Mouse (Mus musculus) right cerebral cortex, adult 2 months (tissue): ENCODE measurements at regions not wholly inside any gene's neighbourhood (a gene's known extent, or its start where the extent isn't known, plus 50 kb on each side); places are given as distances from the start of the nearest gene placed in this dataset.
A peak's percentile ranks its signal among the peaks of the same experiment; 100 is the strongest.

Experiments
- DNase-seq, 2 experiments: peaks; one replicate each; pipeline ENCODE4 v3.0.0; 2021 to 2022; ENCODE audit warnings: low spot score in 2 of 2

DNA sequence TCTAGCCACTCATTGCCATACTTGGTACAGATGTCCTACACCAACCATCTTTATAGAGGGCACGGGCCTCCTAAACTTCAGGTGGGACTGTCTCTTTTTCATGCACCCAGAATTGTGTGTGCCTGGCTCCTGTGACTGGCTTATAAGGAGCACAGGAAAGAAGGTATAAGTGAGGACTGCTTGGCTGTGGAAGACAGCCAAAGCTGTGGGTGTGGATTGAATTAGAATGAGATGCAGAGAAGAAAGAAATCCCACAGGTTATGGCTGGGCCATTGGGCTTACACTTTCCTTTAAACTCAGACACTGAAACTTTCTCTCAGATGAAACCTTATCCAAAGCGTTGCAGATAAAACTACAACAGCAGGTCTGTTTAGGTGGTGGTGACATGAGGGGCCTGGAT is 239.5 kb upstream of the Fam160b2 start:
- DNase-seq: peak; percentile 20 to 53

DNA sequence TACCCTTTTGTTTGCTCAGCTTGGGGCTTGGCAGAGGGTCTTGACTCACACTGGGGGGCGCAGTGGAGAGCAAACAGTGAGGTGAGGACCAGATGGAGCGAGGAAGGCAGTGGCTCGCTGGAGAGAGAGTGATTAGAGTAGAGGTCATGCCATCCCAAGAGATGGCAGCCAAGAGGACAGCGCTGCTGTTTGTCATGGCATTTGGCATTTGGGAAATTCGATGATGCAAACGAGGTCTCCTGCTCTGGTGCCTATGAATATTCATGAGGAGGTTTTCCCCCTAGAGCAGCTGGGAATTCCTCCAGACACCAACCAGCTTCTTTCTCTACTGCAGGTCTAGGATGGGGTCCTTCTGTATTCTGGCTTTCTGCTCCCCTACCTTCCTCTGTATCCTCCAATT is 237.9 kb upstream of the Fam160b2 start:
- no peak for DNase-seq

DNA sequence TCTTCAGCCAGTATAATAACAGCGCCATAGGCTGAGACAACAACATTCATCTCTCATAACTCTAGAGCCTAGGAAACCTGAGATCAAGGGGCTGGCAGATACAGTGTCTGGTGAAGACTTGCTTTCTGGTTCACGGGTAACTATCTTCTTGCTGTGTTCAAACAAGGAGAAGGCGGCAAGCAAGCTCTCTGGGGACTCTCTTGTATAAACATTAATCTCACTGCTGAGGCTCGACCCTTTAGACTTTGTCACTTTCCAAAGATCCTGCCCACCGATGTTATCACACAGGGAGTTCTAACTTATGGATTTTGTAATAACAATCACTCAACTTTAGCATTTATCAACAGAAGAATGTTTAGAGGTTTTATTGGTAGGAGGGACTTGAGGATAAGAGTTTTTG is 233.6 kb upstream of the Fam160b2 start:
- no peak for DNase-seq

DNA sequence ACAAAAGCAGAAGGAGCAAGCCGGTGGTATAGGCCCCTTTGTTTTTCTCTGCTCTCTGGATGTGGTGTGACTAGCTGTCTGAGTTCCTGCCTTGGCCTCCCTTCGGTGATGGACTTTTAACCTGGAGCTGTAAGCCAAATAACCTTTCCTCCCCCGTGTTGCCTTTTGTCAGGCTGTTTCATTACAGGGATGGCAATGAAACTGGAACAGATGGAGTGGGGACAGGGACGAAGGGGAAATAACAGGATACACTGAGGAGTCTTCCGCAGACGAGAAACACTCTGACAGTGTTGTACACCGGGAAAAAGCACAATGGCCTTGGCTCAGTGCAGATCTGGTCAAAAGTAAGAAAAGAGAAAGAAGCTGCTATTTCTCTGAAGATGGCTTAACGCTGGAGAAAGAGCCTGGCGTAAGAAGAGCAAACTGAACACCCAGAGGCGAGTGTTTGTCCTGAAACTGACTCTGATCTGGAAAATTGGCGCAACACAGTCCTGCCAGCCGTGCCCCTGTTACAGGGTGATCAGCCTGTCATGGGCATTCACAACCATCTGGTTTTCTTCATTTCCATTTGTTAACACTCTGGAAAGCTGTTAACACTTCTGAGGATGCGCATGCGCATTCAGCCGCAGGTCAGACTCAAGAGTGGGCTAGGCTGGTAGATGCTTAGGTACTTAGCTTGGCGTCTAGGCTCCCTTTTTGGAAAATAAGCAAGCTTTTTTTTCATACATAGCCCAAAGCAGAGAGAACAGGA is 233.0 kb upstream of the Fam160b2 start:
- DNase-seq: no peak

DNA sequence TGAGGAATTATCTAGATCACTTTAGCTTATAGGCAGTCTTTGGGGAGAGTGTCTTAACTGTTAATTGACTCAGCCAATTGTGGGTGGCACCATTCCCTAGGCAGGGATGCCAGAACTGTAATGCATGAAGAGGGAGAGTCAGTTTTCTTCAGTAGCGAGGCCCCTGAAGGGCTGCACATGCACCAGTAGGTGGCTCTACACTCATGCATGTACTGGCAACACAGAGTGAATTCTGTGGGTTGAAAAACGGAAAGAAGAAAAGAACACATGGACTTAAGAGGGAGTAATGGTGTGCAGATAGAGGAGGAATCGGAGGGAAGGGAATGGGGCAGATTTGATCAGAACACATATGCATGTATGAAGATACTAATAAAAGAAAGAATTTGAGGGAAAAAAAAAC is 232.4 kb upstream of the Fam160b2 start:
- DNase-seq: no peak
